Mouse (Mus musculus): ENCODE measurements at regions not wholly inside any gene's neighbourhood (a gene's known extent, or its start where the extent isn't known, plus 50 kb on each side); places are given as distances from the start of the nearest gene placed in this dataset.

DNA sequence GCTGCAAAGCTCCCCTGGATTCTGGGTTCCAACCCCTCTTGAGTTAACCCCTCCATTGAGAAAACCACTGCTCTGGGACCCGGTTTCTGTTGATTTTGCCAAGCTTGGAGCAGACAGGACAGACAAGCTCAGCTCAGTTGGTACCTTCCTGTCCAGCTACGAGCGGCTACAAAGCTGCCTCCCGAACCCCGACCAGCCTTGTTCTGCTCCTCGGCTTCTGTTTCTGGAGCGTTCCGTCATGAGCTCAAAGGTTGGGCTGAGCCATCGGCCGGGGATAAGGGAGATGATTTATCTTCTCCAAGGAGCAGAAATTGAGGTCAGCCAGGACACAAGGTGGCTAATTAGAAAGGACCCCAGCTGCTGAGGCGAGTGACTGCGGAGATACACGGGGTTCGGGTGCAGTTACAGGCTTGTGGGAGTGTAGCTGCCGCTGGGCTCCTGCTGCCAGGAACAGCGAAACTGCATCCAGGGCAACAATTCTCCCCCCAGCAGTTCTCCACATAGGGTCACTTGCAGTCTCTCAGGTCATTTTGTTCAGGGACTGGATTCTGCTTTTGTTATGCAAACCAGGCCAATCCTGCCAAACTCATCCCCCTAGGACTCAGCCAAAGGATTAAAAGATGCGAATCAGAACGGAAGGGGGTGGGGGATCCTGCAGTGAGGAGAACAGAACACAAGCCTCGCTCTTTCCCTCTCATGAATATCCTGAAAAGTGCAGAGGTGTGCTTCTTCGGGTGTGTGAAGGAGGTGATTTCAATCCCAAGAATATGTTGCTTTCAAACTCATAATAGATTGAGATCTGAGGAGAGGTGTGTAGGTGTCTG is 50.0 kb upstream of the Tmem132d start:
- no peak for TF ChIP-seq CTCF (IDR thresholded peaks at IDR 0.05; ENCODE audit: insufficient read depth, low read length)
- no peak for TF ChIP-seq POLR2A (IDR thresholded peaks at IDR 0.05; ENCODE audit: borderline replicate concordance, extremely low read depth, low read depth, low read length)

All from lung, adult 2 months (tissue).